Comparison of ENCODE assay signal across 23 mouse cellular contexts in the genomic region with DNA sequence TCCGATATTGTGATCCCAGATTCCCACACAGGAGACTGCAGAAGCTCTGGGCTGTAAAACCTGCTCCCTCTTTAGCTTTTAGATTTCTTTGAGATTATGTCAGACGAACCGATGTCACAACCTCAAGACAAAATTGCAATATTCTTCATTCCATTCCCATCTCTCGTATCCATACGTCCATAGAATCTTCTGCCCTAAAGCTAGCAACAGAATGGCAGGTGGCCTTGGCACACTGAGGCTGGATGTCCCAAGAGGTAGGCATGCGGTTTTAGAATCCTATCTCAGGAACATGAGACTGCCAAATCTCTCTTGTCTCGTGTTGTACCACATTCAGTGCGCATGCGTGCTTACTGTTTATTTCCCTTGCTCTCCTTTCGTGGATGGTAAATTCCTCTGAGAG.
DNase-seq lines count a peak whose midpoint lies in the region; ATAC-seq and TF ChIP-seq lines count a peak whose summit lies in the region.
"Had no signal": no experiment of that assay in that cellular context is flagged by ENCODE, and none has a peak within 500 bp of the region (broad histone marks: within the 10 kb centered on the region; RNA-seq: fewer than 3 reads in every experiment).

No protein-coding gene starts in this region.

- H3K4me2 ChIP-seq in hindbrain, postnatal 0 days (ENCODE audit: low read depth, low read length) = no peak overlapping the region
- no peak overlapping the region for H3K4me2 ChIP-seq in limb, embryonic 11.5 days (ENCODE audit: low read depth, severe bottlenecking)
- no peak overlapping the region for H3K4me2 ChIP-seq in heart, embryonic 11.5 days
- H3K4me2 ChIP-seq: embryonic facial prominence, embryonic 12.5 days; forebrain, embryonic 12.5 days had no signal

- peaks cover 13% of the 10 kb centered on the region for H3K9me3 ChIP-seq in hindbrain, embryonic 10.5 days
- no peaks in the 10 kb centered on the region for H3K9me3 ChIP-seq in hindbrain, postnatal 0 days (ENCODE audit: low read length)
- H3K9me3 ChIP-seq in limb, embryonic 11.5 days (ENCODE audit: control insufficient read depth, low read length) = no peaks in the 10 kb centered on the region
- no peaks in the 10 kb centered on the region for H3K9me3 ChIP-seq in limb, embryonic 10.5 days (replicated peaks)
- peaks cover 5% of the 10 kb centered on the region for H3K9me3 ChIP-seq in embryonic facial prominence, embryonic 10.5 days
- H3K9me3 ChIP-seq in heart, embryonic 11.5 days (replicated peaks; ENCODE audit: control insufficient read depth, low read length) = no peaks in the 10 kb centered on the region
- H3K9me3 ChIP-seq: embryonic facial prominence, embryonic 12.5 days had no signal

- DNase-seq in hindbrain, embryonic 10.5 days (ENCODE audit: low spot score) = no peak
- DNase-seq in hindbrain, postnatal 0 days (ENCODE audit: low spot score) = no peak
- peak; percentile 17 for DNase-seq in limb, embryonic 11.5 days (ENCODE audit: low spot score)
- DNase-seq in limb, embryonic 10.5 days (ENCODE audit: low spot score) = no peak
- peak; percentile 5 for DNase-seq in embryonic facial prominence, embryonic 10.5 days (ENCODE audit: low spot score)
- peak; percentile 92 for DNase-seq in fat pad, adult 2 months (ENCODE audit: extremely low read depth, low read depth, low spot score)
- DNase-seq in heart, postnatal 36 days = no peak
- DNase-seq: adrenal gland, adult 2 months; adrenal gland, postnatal 10 days; adrenal gland, postnatal 25 days; cerebellum, adult 11 months; cerebellum, adult 18-20 months; cerebellum, adult 8-10 months; cerebellum, adult 9-11 months; cerebellum, postnatal 14 days; cerebellum, postnatal 36 days; embryo, embryonic 11 days had no signal

- H3K4me3 ChIP-seq in hindbrain, embryonic 10.5 days = no peak overlapping the region
- no peak overlapping the region for H3K4me3 ChIP-seq in hindbrain, postnatal 0 days (ENCODE audit: low read length)
- H3K4me3 ChIP-seq in limb, embryonic 11.5 days (ENCODE audit: low read depth, low read length) = no peak overlapping the region
- H3K4me3 ChIP-seq in limb, embryonic 10.5 days = no peak overlapping the region
- H3K4me3 ChIP-seq in embryonic facial prominence, embryonic 10.5 days = no peak overlapping the region
- H3K4me3 ChIP-seq in heart, embryonic 11.5 days (ENCODE audit: low read depth, low read length) = no peak overlapping the region
- H3K4me3 ChIP-seq: embryonic facial prominence, embryonic 12.5 days; forebrain, embryonic 10.5 days; forebrain, embryonic 12.5 days had no signal

- peaks cover 46% of the 10 kb centered on the region for H3K4me1 ChIP-seq in hindbrain, embryonic 10.5 days (replicated peaks)
- peaks cover 8% of the 10 kb centered on the region for H3K4me1 ChIP-seq in hindbrain, postnatal 0 days (ENCODE audit: insufficient read depth, low read length)
- 0 out of 2 replicates have a peak, but pooled peaks cover 4% of the 10 kb centered on the region for H3K4me1 ChIP-seq in limb, embryonic 11.5 days (ENCODE audit: control insufficient read depth, insufficient read depth, low read length)
- peaks cover 23% of the 10 kb centered on the region for H3K4me1 ChIP-seq in limb, embryonic 10.5 days
- H3K4me1 ChIP-seq in embryonic facial prominence, embryonic 10.5 days = peaks cover 36% of the 10 kb centered on the region
- no peaks in the 10 kb centered on the region for H3K4me1 ChIP-seq in heart, embryonic 11.5 days (ENCODE audit: control insufficient read depth, insufficient read depth, low read length)

- TF ChIP-seq CTCF in hindbrain, postnatal 0 days (IDR thresholded peaks at IDR 0.05; ENCODE audit: low read depth) = no peak

- peaks cover 28% of the 10 kb centered on the region for H3K27me3 ChIP-seq in hindbrain, embryonic 10.5 days (ENCODE audit: insufficient read depth, poor library complexity, severe bottlenecking)
- H3K27me3 ChIP-seq in hindbrain, postnatal 0 days (ENCODE audit: insufficient read depth, low read length) = no peaks in the 10 kb centered on the region
- no peaks in the 10 kb centered on the region for H3K27me3 ChIP-seq in limb, embryonic 11.5 days (ENCODE audit: control insufficient read depth, insufficient read depth, low read length)
- H3K27me3 ChIP-seq in limb, embryonic 10.5 days (ENCODE audit: low read depth, poor library complexity, severe bottlenecking) = 0 out of 2 replicates have a peak, but pooled peaks cover 3% of the 10 kb centered on the region
- peaks cover 47% of the 10 kb centered on the region for H3K27me3 ChIP-seq in embryonic facial prominence, embryonic 10.5 days (replicated peaks; ENCODE audit: low read depth, poor library complexity, severe bottlenecking)
- H3K27me3 ChIP-seq in heart, embryonic 11.5 days (ENCODE audit: control insufficient read depth, insufficient read depth, low read length) = no peaks in the 10 kb centered on the region
- H3K27me3 ChIP-seq: embryonic facial prominence, embryonic 12.5 days had no signal

- intact Hi-C loops in heart, postnatal 36 days (cut with DNase I) = no loop called here

- peak overlapping the region; percentile 89 for H3K27ac ChIP-seq in hindbrain, embryonic 10.5 days
- H3K27ac ChIP-seq in hindbrain, postnatal 0 days = no peak overlapping the region
- H3K27ac ChIP-seq in limb, embryonic 11.5 days (replicated peaks; ENCODE audit: low read depth, low read length) = no peak overlapping the region
- no peak overlapping the region for H3K27ac ChIP-seq in limb, embryonic 10.5 days
- no peak overlapping the region for H3K27ac ChIP-seq in embryonic facial prominence, embryonic 10.5 days (replicated peaks)
- H3K27ac ChIP-seq in heart, embryonic 11.5 days (ENCODE audit: low read depth, low read length) = no peak overlapping the region; the same call in 1 of the 2 replicates
- H3K27ac ChIP-seq: embryonic facial prominence, embryonic 12.5 days; forebrain, embryonic 10.5 days; forebrain, embryonic 12.5 days had no signal

- H3K36me3 ChIP-seq in hindbrain, embryonic 10.5 days = peaks cover 13% of the 10 kb centered on the region
- no peaks in the 10 kb centered on the region for H3K36me3 ChIP-seq in hindbrain, postnatal 0 days (ENCODE audit: insufficient read depth, low read length)
- H3K36me3 ChIP-seq in limb, embryonic 11.5 days (ENCODE audit: control insufficient read depth, insufficient read depth, low read length) = no peaks in the 10 kb centered on the region
- no peaks in the 10 kb centered on the region for H3K36me3 ChIP-seq in limb, embryonic 10.5 days
- H3K36me3 ChIP-seq in embryonic facial prominence, embryonic 10.5 days (replicated peaks) = no peaks in the 10 kb centered on the region
- H3K36me3 ChIP-seq in heart, embryonic 11.5 days (ENCODE audit: control insufficient read depth, insufficient read depth, low read length) = no peaks in the 10 kb centered on the region
- H3K36me3 ChIP-seq: embryonic facial prominence, embryonic 12.5 days; forebrain, embryonic 12.5 days had no signal

- ATAC-seq in hindbrain, postnatal 0 days = no peak
- ATAC-seq in limb, embryonic 11.5 days (ENCODE audit: insufficient number of reproducible peaks, low FRiP score, low TSS enrichment, low read depth) = no peak
- no peak for ATAC-seq in heart, embryonic 11.5 days (replicated peaks; ENCODE audit: insufficient number of reproducible peaks, low FRiP score, low TSS enrichment)
- ATAC-seq: forebrain, embryonic 14.5 days; forebrain, embryonic 16.5 days had no signal

- H3K9ac ChIP-seq in hindbrain, postnatal 0 days (replicated peaks; ENCODE audit: low read length) = no peak overlapping the region
- no peak overlapping the region for H3K9ac ChIP-seq in limb, embryonic 11.5 days (ENCODE audit: low read length)
- H3K9ac ChIP-seq in heart, embryonic 11.5 days (ENCODE audit: low read depth, low read length) = no peak overlapping the region
- H3K9ac ChIP-seq: embryonic facial prominence, embryonic 12.5 days; forebrain, embryonic 12.5 days had no signal

- WGBS in hindbrain, embryonic 10.5 days = 94% methylated on average over 10 of the region's 10 CpGs
- 89% methylated on average over 10 of the region's 10 CpGs for WGBS in hindbrain, postnatal 0 days
- WGBS in limb, embryonic 11.5 days = 94% methylated on average over 10 of the region's 10 CpGs
- 93% methylated on average over 10 of the region's 10 CpGs for WGBS in limb, embryonic 10.5 days
- WGBS in embryonic facial prominence, embryonic 10.5 days = 93% methylated on average over 10 of the region's 10 CpGs
- WGBS in heart, embryonic 11.5 days (ENCODE audit: insufficient replicate concordance) = 89% methylated on average over 10 of the region's 10 CpGs

Comparison
In these comparisons a context has a peak if more than half of its experiments do, and no peak if none do; other contexts are left out.
1. DNase-seq: peak in limb, embryonic 11.5 days (single experiment), embryonic facial prominence, embryonic 10.5 days (single experiment) and fat pad, adult 2 months (single experiment); none in hindbrain, embryonic 10.5 days (single experiment), hindbrain, postnatal 0 days (single experiment), limb, embryonic 10.5 days (single experiment) and heart, postnatal 36 days (0 of 2).